Mouse (Mus musculus) adrenal gland, adult (tissue): ENCODE results near the gene Ttc7b.
A peak's percentile ranks its signal among the peaks of the same experiment; 100 is the strongest.

ENCODE experiments used
- DNase-seq, 2 experiments: peaks; one replicate each; pipeline ENCODE4 v3.0.0; 2022 to 2023; ENCODE audit warnings: low spot score in 1 of 2; ENCODE audit not compliant: inconsistent age in 2 of 2

The Ttc7b gene

GRCm38 (mm10) chr12:100527241-100527640 is 6.6 kb upstream of the Ttc7b start:
- DNase-seq, result no peak

DNA sequence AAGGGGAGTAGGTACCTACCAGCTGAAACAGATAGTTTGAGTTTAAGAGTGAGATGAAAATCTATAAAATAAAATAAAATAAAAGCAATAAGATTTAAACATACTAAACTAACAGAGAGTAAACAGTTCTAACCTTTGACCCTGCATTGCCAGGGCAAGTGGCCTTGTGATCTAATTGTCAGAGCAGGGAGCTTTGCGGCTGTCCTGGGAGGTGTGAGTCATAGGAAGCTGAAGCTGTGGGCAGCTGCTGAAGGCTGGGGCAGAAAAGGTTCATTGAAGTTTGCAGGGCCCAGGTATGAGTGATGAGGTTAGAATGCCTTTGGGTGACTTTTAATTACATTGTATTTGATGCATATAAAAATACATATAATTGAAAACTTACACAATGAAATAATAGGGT is 5.3 kb upstream of the Ttc7b start:
- peak; percentile 72 to 80 for DNase-seq

- peak; percentile 72 to 89 for DNase-seq
These were observed 391 bp downstream of the Ttc7b start for GRCm38 (mm10) chr12:100520077-100520793.

DNA sequence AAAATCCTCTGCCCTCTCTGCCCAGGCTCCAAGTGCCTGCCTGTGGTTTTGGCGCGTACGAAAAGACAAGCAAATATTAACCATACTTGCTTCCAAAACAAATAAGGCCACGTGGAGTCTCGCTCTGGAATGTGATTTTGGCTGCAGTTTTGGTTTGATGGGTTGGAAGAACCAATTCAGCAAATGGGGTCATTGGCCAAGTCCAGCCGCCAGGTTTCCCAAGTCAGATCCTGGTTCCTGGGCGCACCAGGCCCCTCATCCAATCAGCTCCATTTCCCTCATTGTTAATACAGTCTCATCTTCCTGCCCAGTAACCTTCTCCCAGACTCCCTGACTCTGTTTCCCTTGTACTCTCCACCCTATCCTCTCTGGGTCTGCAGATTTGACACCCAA is 946 bp downstream of the Ttc7b start:
- DNase-seq, result peak; percentile 49 to 84

DNA sequence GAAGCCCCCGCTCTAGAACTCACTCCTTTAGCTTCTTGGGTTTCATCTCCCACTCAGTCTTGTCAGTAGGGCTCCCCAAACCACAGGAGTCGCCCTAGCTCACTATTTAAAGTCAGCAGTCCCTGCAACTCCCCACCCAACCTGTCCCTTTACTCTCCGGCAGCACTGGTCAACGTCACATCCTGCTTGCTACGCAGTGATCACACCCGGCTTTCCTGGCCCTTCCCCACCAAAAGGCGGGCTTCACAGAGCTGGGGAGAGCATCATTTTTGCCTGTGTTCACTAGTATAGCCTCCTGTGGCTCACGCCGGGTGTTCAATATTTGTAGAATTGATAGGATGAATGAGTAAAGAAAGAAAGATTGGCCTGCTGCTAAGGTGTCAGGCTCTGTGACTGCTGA is 3.3 kb downstream of the Ttc7b start:
- DNase-seq, result no peak

DNA sequence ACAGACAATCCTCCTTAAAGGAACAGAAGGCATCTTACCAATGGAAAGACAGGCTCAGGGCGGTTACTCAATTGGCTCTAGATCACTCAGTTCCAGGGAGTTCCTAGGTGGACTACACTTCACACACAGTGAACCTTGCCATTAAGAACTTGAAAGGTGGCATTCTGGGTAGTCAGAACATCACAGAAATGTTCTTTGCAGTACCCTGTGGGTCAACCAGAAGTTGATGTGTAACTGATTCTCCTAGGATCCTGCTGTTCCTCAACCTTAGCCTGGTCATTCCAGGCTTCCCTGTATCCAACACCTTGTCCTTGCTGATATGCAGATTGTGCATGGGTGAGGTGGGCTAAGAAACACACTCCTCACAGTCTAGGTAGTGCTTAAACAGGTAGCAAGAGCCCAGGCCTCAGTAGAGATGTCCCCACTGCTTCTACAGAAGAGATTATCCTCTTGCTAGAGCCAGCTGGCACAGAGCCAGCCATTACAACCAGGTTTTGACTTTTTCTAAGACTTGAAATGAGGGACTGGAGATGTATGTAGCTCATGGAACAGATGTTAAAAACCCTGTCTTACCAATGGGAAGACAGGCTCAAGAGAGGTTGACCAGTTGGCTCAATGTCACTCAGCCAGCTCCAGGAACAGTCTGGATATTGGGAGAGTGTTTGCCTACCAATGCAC is 4.3 kb downstream of the Ttc7b start:
- peak in 1 of 2 experiments; percentile 71 for DNase-seq

- DNase-seq, result peak in 1 of 2 experiments; percentile 35
These were observed 5.1 kb downstream of the Ttc7b start for GRCm38 (mm10) chr12:100515493-100515892.

GRCm38 (mm10) chr12:100514611-100515010 is 6.0 kb downstream of the Ttc7b start:
- DNase-seq, result peak; percentile 56 to 87

DNA sequence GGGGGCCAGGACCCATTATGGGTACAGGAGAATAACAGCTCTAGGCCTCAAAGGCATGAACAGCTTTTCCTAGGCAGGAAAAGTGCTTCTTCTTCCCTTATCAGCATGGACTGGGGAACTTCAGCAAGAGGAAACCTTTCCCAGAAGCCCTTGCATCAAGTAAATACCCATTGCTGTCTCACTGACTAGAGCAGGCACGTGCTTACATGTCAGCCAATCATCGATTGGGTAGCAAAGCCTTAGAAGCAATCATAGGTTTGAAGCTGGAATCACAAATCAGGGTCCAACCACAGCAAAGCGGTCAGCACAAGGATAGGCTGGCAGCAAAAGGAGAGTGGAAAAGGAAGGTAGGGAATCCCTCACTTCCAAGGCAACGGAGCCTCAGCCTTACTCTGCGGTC is 7.5 kb downstream of the Ttc7b start:
- DNase-seq, result no peak

- DNase-seq, result peak in 1 of 2 experiments; percentile 51
These were observed 8.0 kb downstream of the Ttc7b start for GRCm38 (mm10) chr12:100512641-100513040.

DNA sequence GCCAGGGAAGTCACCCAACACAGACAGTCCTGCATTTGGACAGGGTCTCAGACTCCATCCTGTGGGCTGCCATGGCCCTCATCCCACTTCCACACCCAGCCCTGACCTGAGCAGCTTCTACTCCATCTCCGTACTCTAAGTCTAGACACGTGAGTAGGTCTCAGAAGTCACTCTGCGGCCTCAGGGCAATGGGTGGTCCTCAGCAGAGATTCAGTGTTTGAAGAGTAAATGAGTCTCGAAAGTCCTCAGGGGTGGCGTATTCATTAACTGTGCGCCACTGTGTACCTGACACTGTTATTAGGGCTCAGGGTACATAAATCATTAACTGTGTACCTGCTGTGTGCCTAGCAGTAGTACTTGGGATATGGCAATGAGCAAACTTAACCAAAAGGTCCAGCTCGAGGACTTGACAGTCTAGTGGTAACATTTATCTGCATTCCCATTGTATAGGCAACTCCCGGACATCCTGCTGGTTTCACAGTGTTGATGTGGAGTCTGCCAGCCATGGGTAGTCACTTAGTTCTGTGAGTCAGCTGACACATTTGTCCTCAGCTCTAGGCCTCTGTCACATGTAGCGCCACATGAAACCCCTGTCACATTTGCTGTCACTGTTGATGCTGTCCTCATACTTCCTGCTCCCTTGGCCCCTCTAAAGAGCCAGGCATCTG is 10.9 kb downstream of the Ttc7b start:
- DNase-seq, result peak in 1 of 2 experiments; percentile 62

GRCm38 (mm10) chr12:100508668-100509067 is 12.0 kb downstream of the Ttc7b start:
- peak in 1 of 2 experiments; percentile 43 for DNase-seq

- no peak for DNase-seq
These were observed 15.1 kb downstream of the Ttc7b start for GRCm38 (mm10) chr12:100505484-100505883.

DNA sequence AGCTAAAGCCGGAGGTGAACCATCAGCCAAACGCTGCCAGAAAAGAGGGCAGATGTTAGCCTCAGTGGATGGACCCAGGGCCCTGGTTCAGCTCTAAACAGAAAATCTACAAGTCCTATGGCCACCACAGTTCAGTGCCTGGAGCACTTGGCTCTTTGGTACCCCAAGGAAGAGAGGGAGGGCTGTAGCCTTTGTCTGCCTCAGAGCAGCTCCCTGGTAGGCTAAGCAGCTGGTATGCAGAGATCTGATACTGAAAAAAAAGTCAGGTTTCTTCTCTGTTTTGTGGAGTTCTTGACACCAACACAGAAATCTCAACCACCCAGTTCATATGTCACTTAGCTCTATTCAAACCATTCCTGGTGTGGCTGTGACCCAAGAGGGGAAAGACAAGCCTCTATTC is 16.0 kb downstream of the Ttc7b start:
- DNase-seq, result no peak

DNA sequence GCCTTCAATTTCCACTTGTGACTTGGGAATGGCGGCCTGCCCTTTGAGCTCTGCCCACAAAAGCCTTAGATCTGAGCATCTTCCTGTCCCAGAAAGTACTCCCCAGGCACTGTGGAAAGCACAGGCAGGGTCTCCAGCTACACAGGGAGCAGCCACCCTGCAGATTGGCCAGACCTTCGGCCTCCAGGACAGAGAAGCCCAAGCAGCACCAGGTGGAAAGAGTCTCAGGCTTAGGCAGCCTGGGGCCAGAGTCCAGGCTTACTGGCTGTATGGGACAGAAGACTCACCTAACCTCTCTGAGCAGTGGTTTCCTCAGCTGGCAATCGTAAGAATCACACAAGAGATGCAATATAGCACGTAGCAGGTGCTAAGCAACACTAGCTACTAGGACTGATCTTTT is 17.0 kb downstream of the Ttc7b start:
- DNase-seq, result no peak

DNA sequence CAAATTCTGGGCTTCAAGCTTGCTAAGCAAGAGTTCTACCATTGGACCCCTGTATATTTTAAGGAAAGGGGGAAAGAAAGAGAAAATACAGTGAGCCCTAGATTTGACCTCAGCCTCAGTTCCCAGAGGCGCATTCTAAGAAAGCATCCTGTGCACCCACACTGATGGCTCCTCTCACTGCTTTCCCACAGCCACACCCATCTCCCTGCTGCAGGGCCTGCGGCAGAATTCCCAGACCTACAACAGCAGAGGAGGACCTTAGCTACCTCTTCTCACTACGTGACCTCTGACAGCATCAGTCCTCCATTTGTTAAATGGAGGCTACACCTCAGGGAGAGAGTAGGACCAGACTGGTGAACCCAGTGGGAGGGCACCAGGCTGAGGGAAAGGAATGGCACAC is 18.1 kb downstream of the Ttc7b start:
- DNase-seq, result no peak

DNA sequence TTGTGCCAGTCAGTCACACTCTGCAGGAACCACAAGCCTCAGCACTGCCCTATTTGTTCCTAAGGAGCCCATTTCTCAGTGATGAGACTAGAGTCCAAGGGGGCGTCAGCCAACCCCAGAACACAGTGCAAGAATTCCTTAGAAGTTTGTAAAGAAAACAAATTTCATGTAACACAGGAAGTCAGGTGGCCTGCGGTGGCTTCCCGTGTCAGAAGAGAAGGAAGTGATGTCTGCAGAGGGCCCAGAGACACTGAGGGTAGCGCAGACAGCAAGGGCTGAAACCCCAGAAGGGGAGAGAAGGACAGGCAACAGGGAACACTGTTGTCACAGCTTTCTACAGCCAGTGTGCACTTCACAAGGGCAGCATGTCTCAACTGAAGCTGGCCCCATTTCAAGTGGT is 19.4 kb downstream of the Ttc7b start:
- no peak for DNase-seq

DNA sequence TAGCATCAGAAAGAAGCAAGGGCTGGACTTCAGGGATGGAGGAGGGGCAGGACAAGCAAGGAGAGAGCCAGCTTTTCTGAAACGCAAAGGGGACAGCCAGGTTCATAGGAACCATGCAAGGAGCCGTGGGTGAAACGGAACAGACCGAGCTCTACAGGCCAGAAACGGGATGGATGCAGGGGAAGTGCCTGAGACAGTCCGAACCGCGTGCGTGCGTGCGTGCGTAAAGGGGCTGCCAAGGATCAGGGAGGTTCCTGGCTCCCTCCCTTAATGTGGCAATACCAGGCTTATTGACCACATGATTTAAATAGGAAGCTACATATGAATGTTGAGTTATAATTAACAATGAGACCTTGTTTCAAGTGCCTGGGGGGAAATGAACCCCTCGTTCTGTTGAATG is 21.2 kb downstream of the Ttc7b start:
- DNase-seq, result no peak

DNA sequence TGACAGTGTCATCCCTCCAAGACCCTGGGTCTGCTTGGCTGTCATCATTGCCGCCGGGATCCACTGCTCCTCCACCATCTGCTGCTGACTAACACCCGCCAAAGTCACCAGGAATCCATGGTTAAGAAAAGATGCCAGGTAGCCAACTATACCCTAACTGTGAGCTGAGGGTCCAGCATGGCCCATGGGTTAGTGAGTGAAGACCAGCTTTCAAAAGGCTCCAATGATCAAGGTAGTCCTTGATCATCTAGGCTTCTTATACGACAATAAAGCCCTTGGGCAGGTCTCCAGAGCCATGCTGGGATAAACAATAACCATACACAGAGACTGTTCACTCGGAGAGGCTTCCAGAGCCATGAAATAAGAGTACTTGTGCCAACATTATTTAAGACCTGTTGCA is 22.6 kb downstream of the Ttc7b start:
- no peak for DNase-seq

DNA sequence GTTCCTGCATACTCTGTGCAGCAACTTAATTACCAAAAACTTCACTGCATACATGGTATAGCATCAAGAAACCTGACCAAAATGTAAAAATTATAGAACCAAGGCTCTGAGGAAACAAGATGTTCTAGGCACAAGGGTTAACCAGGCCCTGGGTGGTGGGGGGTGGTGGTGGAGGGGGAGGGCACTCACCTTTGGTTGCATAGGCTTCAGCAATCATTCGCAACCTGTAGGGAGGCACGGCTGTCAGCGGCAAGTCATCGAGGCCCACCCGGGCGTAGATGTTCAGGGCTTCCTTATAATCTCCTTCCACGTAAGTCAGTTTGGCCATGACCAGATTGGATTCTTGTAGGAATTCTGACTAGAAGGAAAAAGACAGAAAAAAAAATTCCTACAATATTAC is 25.5 kb downstream of the Ttc7b start:
- DNase-seq, result no peak

DNA sequence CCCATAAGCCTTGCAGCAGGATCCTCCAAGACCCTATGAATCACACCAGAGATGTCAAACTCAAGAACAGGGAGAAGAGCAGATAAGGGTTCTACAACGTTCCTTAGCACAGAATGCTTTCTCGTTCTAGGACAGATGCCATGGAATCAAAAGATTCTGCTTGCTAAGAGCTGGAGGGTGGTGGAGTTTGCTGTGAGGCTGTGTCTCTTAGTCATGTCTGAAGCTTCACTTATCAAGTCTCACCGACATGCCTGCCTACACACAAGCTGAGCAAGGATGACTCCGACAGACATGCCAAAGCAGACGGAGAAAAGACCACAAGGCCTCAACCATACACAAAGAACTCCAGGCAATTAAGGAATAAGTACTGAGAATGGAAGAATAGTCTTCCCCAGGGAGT is 27.4 kb downstream of the Ttc7b start:
- no peak for DNase-seq

DNA sequence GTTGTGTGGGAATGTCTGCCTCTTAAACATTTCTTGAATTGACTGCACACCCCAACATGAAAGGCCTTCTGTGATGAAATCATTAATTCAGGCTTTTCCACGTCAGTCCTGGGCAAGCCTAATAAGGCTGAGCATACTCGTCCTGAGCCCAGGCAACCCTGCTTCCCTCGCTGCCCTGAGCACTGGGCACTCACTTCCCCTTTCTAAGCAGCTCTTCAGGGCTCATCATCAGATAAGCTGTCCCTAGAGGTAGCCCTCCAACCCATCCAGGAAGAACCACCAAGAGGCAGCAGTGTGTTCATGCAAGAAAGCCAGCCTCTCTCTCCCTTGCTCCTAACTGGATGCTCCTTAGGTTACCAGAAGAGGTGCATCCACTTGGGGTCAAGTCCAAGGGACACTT is 27.9 kb downstream of the Ttc7b start:
- DNase-seq, result no peak
